Mouse (Mus musculus) kidney, embryonic 16.5 days (tissue): ENCODE measurements around the gene Rapgefl1. TPM values are rescaled to one million over a fixed set of nuclear protein-coding genes. Genes with fewer than 3 reads are reported as not detected.

Experiments used
- ATAC-seq: fragments of 200-750 bp; cut with Nextera tagmentation; 2 replicates; pipeline ENCODE4 v1.8.0; 2017; ENCODE audit warnings: moderate TSS enrichment; ENCODE audit not compliant: low FRiP score, low TSS enrichment
- H3K27ac ChIP-seq: fragments of 300-500 bp; sonication (generic); 2 replicates; pipeline ENCODE4 v1.5.1; 2014; ENCODE audit warnings: low read length
- H3K27me3 ChIP-seq: fragments of 300-500 bp; sonication (generic); 2 replicates; pipeline ENCODE4 v1.6.1; 2014; ENCODE audit warnings: low read length, control low read depth, mixed read lengths; ENCODE audit not compliant: insufficient read depth
- H3K36me3 ChIP-seq: fragments of 300-500 bp; sonication (generic); 2 replicates; pipeline ENCODE4 v1.6.1; 2014; ENCODE audit warnings: low read length, control low read depth, mixed read lengths; ENCODE audit not compliant: insufficient read depth
- H3K4me1 ChIP-seq: fragments of 300-500 bp; sonication (generic); 2 replicates; pipeline ENCODE4 v1.6.1; 2014; ENCODE audit warnings: low read length, control low read depth, mixed read lengths; ENCODE audit not compliant: insufficient read depth
- H3K4me2 ChIP-seq: fragments of 300-500 bp; sonication (generic); replicated peaks from 2 replicates; pipeline ENCODE4 v1.6.1; 2014; ENCODE audit warnings: low read depth, low read length
- H3K4me3 ChIP-seq: fragments of 300-500 bp; sonication (generic); 2 replicates; pipeline ENCODE4 v1.5.1; 2014; ENCODE audit warnings: mild to moderate bottlenecking, low read length
- H3K9ac ChIP-seq: fragments of 300-500 bp; sonication (generic); replicated peaks from 2 replicates; pipeline ENCODE4 v1.6.1; 2014; ENCODE audit warnings: low read length
- H3K9me3 ChIP-seq: fragments of 300-500 bp; sonication (generic); 2 replicates; pipeline ENCODE4 v1.6.1; 2016; ENCODE audit warnings: low read length, control low read depth
- WGBS: fragments of 180-500 bp; shearing (Covaris S2); extraction: QIAGEN DNeasy Blood & Tissue Kit; methylation state at CpG from one replicate; pipeline ENCODE4 v1.1.7; 2014; 5-methylcytosine and 5-hydroxymethylcytosine counted together
- polyA plus RNA-seq: library from polyadenylated mRNA; unstranded; fragments of >200 nt; fragmentation: Nextera tagmentation; extraction: Ambion mirVana; gene quantifications from 2 replicates; pipeline ENCODE4 v1.2.1, GENCODE M21; 2015

The Rapgefl1 gene
- polyA plus RNA-seq, 1 experiment from 2014 or later = 1.8 TPM

DNA sequence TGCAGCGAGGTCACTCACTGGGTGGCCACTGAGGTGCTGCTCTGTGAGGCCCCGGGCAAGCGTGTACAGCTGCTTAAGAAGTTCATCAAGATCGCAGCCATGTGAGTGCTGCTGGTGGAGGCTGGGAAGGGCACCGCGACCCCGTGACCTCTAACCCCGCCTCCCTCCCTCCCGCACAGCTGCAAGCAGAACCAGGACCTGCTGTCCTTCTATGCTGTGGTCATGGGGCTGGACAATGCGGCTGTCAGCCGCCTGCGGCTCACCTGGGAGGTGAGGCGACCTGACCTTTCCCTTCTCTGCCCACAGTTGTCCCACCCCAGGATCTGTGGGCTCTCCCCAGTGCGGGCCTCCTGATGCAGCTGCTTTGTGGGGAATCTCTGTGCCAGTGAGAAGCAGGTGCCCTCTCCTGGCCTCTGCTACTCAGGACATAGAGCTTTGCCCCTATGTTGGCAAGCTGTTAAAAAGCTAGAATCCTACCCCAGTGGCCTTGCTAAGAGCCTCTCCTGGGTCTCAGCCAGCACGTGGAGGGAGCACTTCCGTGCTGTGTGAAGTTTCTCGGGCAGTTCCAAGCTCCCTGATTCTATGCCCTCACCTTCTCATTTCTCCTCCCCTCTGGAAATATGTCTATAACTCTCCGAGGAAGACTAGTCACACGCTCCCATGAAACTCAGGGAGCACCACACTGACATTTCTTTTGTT lies 12.8 kb downstream of the Rapgefl1 start:
- 11% methylated on average over 19 of the region's 19 CpGs for WGBS
- no peaks in the 10 kb centered on the region; the same call in 1 of the 2 replicates for H3K9me3 ChIP-seq
- no peaks in the 10 kb centered on the region for H3K36me3 ChIP-seq
- peaks cover 13% of the 10 kb centered on the region for H3K4me1 ChIP-seq
- no peak overlapping the region for H3K9ac ChIP-seq
- no peak; the same call in 1 of the 2 replicates for ATAC-seq
- H3K4me3 ChIP-seq = no peak overlapping the region
- no peak overlapping the region; the same call in 1 of the 2 replicates for H3K4me2 ChIP-seq
- H3K27ac ChIP-seq = no peak overlapping the region
- no peaks in the 10 kb centered on the region for H3K27me3 ChIP-seq

DNA sequence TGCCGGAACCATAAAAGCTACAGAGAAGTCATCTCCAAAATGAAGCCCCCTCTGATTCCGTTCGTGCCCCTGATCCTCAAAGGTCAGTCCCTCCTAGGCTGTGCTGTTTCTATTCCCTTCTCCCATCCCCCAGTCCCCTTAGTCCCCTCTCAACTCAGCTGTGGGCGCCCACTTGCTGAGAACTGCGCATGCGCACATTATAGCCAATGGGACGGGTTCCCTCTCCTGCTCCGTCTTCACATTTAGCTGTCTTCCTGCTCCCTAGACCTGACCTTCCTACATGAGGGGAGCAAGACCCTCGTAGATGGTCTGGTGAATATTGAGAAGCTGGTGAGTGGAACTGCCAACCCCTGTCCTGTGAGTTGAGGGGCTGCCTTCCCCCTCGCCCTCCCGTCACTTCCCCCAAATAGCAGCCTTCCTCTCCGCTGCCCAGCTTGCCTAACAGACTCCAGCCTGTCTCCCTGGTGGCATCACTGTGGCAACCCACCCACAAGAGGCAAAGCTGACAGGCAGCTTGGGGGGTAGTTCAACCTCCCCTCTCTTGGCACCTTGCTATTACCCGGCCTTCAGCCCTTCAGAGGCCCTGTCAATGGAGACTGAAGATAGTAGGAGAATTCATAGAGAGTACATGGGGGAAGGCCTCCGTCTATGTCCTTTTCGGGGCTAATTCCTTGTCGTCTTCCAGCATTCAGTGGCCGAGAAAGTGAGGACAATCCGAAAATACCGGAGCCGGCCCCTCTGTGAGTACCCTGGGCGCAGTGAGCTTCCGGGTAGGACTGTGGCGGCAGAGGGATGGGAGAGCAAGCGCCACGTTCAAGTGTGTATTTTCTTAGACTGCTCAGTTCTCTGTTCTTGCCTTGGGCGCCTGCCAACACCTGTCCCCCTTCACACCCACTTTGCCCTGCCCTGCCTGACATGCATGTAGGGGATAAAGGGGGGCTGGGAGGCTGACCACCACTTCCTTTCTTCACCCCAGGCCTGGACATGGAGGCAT lies 13.8 kb downstream of the Rapgefl1 start:
- no peaks in the 10 kb centered on the region; the same call in 1 of the 2 replicates for H3K9me3 ChIP-seq
- H3K27ac ChIP-seq = no peak overlapping the region
- no peaks in the 10 kb centered on the region for H3K36me3 ChIP-seq
- no peak overlapping the region for H3K4me3 ChIP-seq
- ATAC-seq = no peak
- peaks cover 13% of the 10 kb centered on the region for H3K4me1 ChIP-seq
- no peak overlapping the region for H3K4me2 ChIP-seq
- H3K27me3 ChIP-seq = no peaks in the 10 kb centered on the region
- 68% methylated on average over 26 of the region's 26 CpGs for WGBS
- no peak overlapping the region for H3K9ac ChIP-seq

GRCm38 (mm10) chr11:98854116-98854515 lies 17.5 kb downstream of the Rapgefl1 start:
- Histone ChIP-seq H3K4me3 (no peak overlapping the region), H3K4me1 (peaks cover 11% of the 10 kb centered on the region), H3K36me3 (no peaks in the 10 kb centered on the region), H3K27me3 (no peaks in the 10 kb centered on the region), H3K9me3 (no peaks in the 10 kb centered on the region), H3K4me2 (no peak overlapping the region), H3K9ac (no peak overlapping the region), H3K27ac (no peak overlapping the region)
- ATAC-seq = no peak
- WGBS = 96% methylated on average over 8 of the region's 8 CpGs

GRCm38 (mm10) chr11:98854659-98855058 lies 18.1 kb downstream of the Rapgefl1 start:
- peaks cover 5% of the 10 kb centered on the region for H3K4me1 ChIP-seq
- H3K9me3 ChIP-seq = no peaks in the 10 kb centered on the region
- no peaks in the 10 kb centered on the region for H3K36me3 ChIP-seq
- ATAC-seq = no peak
- no peak overlapping the region for H3K4me3 ChIP-seq
- H3K9ac ChIP-seq = no peak overlapping the region
- WGBS = 88% methylated on average over 2 of the region's 2 CpGs
- no peak overlapping the region for H3K4me2 ChIP-seq
- H3K27me3 ChIP-seq = no peaks in the 10 kb centered on the region
- H3K27ac ChIP-seq = no peak overlapping the region

GRCm38 (mm10) chr11:98858759-98859731 lies 22.5 kb downstream of the Rapgefl1 start:
- Histone ChIP-seq H3K27ac (no peak overlapping the region), H3K4me2 (0 out of 2 replicates have a peak overlapping the region, but pooled peaks have one; percentile 26)
- ATAC-seq = peak; percentile 61

DNA sequence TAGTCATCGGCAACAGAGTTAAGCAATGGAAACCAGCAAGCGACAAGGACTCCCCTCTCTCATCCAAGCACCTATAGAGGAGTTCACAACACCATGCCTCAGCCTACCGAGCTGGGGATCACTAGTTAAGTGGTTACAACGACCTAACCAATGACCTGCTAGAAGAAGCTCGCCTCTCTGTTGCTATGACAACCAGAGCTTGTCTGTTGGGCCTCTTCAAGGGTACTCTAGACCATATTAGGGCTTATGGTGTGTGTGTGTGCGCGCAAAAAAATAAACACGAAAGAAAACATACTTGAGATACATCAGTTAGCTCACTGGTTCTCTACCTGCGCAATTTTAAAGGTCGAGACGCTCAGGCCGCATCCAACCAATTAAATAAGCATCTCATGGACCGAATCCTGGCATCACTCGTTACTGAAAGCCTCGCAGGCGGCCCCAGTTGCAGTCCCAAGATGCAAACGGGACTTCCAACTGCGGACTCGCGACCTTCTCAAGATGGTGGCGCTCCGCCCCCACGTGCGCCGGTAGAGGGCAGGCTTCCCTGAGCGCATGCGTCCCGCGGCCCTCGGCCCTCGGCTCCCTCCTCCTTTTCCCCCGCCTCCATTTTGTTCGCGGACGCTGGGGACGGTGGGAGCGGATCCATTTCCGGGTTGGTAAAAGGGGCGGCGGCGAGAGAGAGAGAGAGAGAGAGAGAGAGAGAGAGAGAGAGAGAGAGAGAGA lies 26.6 kb downstream of the Rapgefl1 start, which contains the start of gene Wipf2:
Gene Wipf2 (plus strand): TSS at position 611 of the 723 bp plus-strand sequence.
- 7% methylated on average over 38 of the region's 41 CpGs for WGBS
- H3K4me3 ChIP-seq = peak within 1 kb of the TSS; percentile 71

More at GRCm38 (mm10) chr11:98858759-98859731, 22.5 kb downstream of the Rapgefl1 start:
- Histone ChIP-seq H3K4me3 (no peak overlapping the region), H3K4me1 (peaks cover 5% of the 10 kb centered on the region), H3K9me3 (no peaks in the 10 kb centered on the region), H3K9ac (no peak overlapping the region), H3K36me3 (no peaks in the 10 kb centered on the region), H3K27me3 (no peaks in the 10 kb centered on the region)
- 36% methylated on average over 14 of the region's 14 CpGs for WGBS

GRCm38 (mm10) chr11:98863751-98864429 lies 27.3 kb downstream of the Rapgefl1 start:
- H3K27ac ChIP-seq = peak overlapping the region; percentile 94
- ATAC-seq = peak; percentile 81
- no peaks in the 10 kb centered on the region for H3K27me3 ChIP-seq
- peaks cover 13% of the 10 kb centered on the region for H3K4me1 ChIP-seq
- peak overlapping the region; percentile 87 for H3K4me2 ChIP-seq
- WGBS = 0% methylated on average over 32 of the region's 39 CpGs
- H3K9ac ChIP-seq = peak overlapping the region; percentile 79
- H3K4me3 ChIP-seq = peak overlapping the region; percentile 71
- no peaks in the 10 kb centered on the region for H3K9me3 ChIP-seq
- H3K36me3 ChIP-seq = peaks cover 24% of the 10 kb centered on the region; the same call in 1 of the 2 replicates

More for the DNA sequence above, 26.6 kb downstream of the Rapgefl1 start, which contains the start of gene Wipf2:
- Histone ChIP-seq H3K9me3 (no peaks in the 10 kb centered on the region), H3K4me1 (peaks cover 13% of the 10 kb centered on the region), H3K9ac (peak within 1 kb of the TSS; percentile 79), H3K4me2 (peak within 1 kb of the TSS; percentile 87), H3K27me3 (no peaks in the 10 kb centered on the region), H3K36me3 (peaks cover 19% of the 10 kb centered on the region; the same call in 1 of the 2 replicates), H3K27ac (peak within 1 kb of the TSS; percentile 94)
- ATAC-seq = peak; percentile 87

- Histone ChIP-seq H3K27ac (no peak overlapping the region), H3K9me3 (no peaks in the 10 kb centered on the region), H3K9ac (no peak overlapping the region), H3K27me3 (no peaks in the 10 kb centered on the region), H3K36me3 (peaks cover 33% of the 10 kb centered on the region), H3K4me2 (no peak overlapping the region), H3K4me3 (no peak overlapping the region), H3K4me1 (peaks cover 13% of the 10 kb centered on the region)
- no peak for ATAC-seq
- 97% methylated on average over 12 of the region's 12 CpGs for WGBS
Measured at GRCm38 (mm10) chr11:98867293-98867692, 30.7 kb downstream of the Rapgefl1 start.
